Mouse (Mus musculus) left cerebral cortex, postnatal 25 days (tissue): ENCODE measurements around the gene Dnaaf3. TPM values are rescaled to one million over a fixed set of nuclear protein-coding genes. Genes with fewer than 3 reads are reported as not detected.

ENCODE experiments used
- microRNA-seq, 2 experiments: library from miRNA; unstranded; fragments of <30 nt; microRNA quantifications; one replicate each; pipeline ENCODE4 v1.2.0; 2022
- total RNA-seq, 2 experiments: library from RNA; stranded (reverse); gene quantifications; 2 replicates each; pipeline ENCODE4 v1.2.3; 2021

Dnaaf3 gene
- total RNA-seq, 2 experiments from 2014 or later: 0.23 to 0.46 TPM

Small RNAs within 50 kb of the gene (microRNA-seq; reads per million reads assigned to microRNA genes)
- 0 reads per million in 2 experiments for gene Gm23577

Other genes with a start within 250 kb of the Dnaaf3 start
- gene Ncr1, start 194.7 kb downstream of the Dnaaf3 start, total RNA-seq: not detected
- not detected for gene Gp6, start 134.7 kb downstream of the Dnaaf3 start, total RNA-seq
- gene Rdh13, start 86.8 kb downstream of the Dnaaf3 start, total RNA-seq: 10 to 100 TPM; 22.5 to 24.1 TPM
- 1 to 10 TPM; 2.8 to 5.3 TPM for gene Eps8l1, start 71.8 kb downstream of the Dnaaf3 start, total RNA-seq
- gene Ppp1r12c, start 30.8 kb downstream of the Dnaaf3 start, total RNA-seq: 100 to 1,000 TPM; 131 to 156 TPM
- gene Tnnt1, start 16.1 kb downstream of the Dnaaf3 start, total RNA-seq: 10 to 100 TPM in 1 of 2 experiments, 1 to 10 TPM in 1; 4.6 to 10.2 TPM
- 1 to 10 TPM; 1.0 to 1.2 TPM for gene Tnni3, start 8.2 kb downstream of the Dnaaf3 start, total RNA-seq
- gene Syt5, start 15.1 kb upstream of the Dnaaf3 start, total RNA-seq: 100 to 1,000 TPM; 261 to 281 TPM
- under 1 TPM; 0.46 to 0.71 TPM for gene Ptprh, start 71.6 kb upstream of the Dnaaf3 start, total RNA-seq
- gene Tmem86b, start 99.0 kb upstream of the Dnaaf3 start, total RNA-seq: 10 to 100 TPM; 14.0 to 16.7 TPM
- 100 to 1,000 TPM; 145 to 148 TPM for gene Ppp6r1, start 126.6 kb upstream of the Dnaaf3 start, total RNA-seq
- gene Hspbp1, start 152.6 kb upstream of the Dnaaf3 start, total RNA-seq: 100 to 1,000 TPM in 1 of 2 experiments, 10 to 100 TPM in 1; 91.8 to 105 TPM
- gene Brsk1, start 158.2 kb upstream of the Dnaaf3 start, total RNA-seq: 100 to 1,000 TPM; 394 to 407 TPM
- not detected for gene Tmem150b, start 192.8 kb upstream of the Dnaaf3 start, total RNA-seq
- 10 to 100 TPM; 25.0 to 30.4 TPM for gene Kmt5c, start 207.7 kb upstream of the Dnaaf3 start, total RNA-seq
- gene Cox6b2, start 220.6 kb upstream of the Dnaaf3 start, total RNA-seq: 1 to 10 TPM; 4.6 to 5.9 TPM
- not detected for gene Fam71e2, start 238.8 kb upstream of the Dnaaf3 start, total RNA-seq